Mouse (Mus musculus) cerebellum, postnatal 25 days (tissue): ENCODE results near the gene Plin2.
"Not testable (repeated sequence)": the region's sequence is repeated elsewhere in the genome, so short reads cannot be mapped to it uniquely, and the experiment has no call there.

Experiments
- DNase-seq, 2 experiments: peaks; one replicate each; pipeline ENCODE4 v3.0.0; 2021; ENCODE audit warnings: mixed read lengths in 2 of 2

Plin2 gene

DNA sequence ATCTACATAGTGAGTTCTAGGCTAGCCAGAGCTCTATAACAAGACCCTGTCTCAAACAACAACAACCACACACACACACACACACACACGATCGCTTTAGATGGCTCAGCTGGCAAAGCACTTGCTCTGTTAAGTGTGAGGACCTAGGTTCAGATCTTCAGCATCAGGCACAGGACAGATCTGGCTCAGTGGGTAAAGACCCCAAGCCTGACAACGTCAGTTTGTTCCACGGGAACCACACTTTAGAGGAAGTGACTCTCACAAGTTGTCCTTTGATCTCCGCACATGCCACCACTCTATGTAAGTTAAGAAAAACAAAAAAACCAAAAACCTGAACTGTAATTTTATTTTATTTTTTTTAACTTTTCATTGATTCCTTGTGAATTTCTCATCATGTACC is 13.4 kb upstream of the Plin2 start:
- DNase-seq: no peak

GRCm38 (mm10) chr4:86681846-86682245 is 12.0 kb upstream of the Plin2 start:
- DNase-seq: peak; percentile 61 to 73

DNA sequence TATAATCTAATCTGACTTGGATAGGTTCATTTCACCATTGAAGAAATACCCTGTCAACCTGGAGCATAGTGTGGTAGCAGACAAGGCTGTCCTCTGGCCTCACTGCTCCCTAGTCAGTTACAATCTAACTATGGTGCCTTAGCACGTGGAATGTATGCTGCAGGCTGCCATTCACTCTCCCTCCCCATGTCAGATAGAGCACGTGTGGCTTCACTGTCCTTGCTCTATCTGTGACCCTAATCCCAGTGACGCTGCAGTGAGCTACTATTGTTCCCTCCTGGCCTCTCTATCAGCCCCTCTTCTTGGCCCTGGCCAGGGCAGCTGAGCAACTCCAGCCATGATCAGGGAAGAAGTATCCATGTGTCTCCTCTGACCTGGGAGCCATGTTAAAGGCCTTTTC is 11.6 kb upstream of the Plin2 start:
- no peak for DNase-seq

GRCm38 (mm10) chr4:86679686-86680085 is 9.8 kb upstream of the Plin2 start:
- DNase-seq: no peak

GRCm38 (mm10) chr4:86676756-86677155 is 6.9 kb upstream of the Plin2 start:
- DNase-seq: no peak

GRCm38 (mm10) chr4:86674739-86675138 is 4.9 kb upstream of the Plin2 start:
- DNase-seq: peak; percentile 66 to 70

DNA sequence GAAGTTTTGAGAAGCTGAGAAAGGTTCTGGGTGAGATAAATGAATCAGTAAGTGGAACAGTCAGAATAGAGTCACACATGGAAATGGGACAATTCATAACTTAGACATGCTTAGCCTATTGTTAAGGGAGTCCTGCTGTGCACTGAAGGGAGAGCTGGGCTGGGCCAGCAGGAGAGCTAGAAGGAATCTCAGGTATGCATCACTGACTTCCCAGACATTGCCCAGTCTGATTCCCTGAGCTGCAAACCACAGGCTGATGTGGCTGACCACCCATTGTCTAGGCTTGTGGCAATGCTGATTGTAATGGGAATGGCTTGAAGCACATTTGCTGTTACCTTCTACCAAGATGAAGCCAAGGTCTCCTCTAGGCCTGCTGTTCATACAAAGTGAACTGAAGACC is 4.3 kb upstream of the Plin2 start:
- not testable (repeated sequence) for DNase-seq

DNA sequence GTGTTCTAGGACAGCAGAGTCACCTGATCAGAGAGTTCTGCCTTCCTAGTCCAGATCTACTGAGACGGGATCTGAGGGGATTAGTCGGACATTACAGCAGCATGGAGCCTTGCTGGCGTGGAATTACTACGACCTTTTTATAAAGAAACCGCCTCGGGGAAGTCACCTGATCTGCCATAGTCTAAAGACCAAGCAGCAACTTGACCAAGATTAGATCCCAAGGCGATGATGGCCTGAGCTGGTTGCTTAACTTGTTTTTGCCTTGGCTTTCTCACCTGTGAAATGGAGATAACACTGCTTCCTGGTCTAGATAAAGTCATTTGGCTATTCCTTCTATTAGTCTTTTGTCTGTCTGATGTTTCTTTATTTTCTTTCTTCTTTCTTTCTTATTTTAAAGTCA is 2.6 kb upstream of the Plin2 start:
- no peak for DNase-seq

DNA sequence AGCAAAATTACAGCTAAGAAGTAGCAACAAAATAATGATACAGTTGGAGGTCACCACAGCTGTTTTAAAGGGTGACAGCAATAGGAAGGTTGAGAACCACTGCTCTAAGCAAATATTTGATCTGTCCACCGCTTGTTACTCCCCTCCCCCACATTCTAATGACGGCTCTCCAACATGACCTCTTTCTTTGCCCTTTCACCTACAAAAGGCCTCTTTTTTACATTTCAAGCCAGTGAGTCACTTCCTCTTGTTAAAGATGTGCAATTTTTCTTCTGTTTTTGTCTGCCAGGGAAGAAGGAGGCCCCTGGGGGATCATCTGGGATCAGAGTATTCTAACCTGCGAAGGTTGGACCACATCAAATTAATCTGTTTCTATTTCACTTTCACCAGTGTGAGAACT is 1.9 kb upstream of the Plin2 start:
- no peak for DNase-seq

DNA sequence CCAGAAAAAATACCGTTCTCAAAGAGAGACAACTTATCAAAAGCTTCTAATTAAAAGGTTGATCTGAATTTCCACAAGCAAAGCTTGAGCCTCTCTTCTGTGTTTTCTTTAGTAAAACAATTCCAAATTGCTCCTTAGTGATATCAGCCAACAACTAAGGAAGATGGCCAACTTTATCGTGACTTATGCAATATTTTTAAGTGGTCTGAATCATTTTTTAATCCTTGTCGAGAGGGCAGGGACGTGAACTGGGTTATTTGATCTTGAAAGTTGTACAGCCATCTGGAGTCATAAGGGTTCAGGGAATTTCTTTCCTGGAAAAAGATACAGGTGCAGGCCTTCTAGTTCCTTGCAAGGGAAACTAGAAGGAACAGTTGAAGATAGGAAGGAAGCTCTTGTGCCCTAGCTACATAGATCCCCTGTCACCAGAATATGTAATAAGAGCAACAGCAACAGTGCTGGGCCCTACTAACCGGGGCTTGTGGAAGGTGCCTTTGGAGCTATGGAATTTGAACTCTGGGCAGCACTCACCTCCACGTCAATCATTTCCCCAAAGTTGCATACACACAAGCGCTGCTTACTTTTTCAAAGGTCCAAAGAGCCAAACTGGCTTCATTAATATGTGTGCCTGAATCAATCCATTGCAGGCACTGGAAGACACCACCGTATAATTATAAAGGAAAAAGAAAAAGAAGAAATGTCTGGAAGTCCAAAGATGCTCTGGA is 884 bp upstream of the Plin2 start:
- DNase-seq: no peak

DNA sequence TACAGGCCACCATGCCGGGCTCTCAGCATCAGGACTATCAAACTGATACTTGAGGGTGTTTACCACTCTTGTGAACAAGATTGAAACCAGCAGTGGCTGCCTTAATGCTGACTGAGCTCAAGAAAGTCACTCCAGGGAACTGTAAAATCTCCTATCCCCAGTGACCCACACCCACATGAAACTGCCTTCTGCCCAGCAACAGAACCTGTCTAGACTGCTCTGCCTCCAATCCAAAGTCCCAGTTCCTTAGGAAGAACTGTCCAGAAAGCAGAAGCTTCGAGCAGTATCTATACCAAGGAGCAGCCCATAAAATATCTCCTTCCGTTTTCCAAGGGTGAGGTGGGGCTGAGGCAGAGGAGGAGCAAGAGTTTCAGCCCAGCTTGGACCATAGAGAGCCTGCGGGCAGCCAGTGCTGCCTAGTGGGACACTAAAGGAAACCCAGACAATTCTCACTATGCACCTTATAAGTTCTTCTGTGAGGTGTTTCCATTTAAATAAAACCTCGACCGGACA is 563 bp downstream of the Plin2 start:
- DNase-seq: peak in 1 of 2 experiments; percentile 38

DNA sequence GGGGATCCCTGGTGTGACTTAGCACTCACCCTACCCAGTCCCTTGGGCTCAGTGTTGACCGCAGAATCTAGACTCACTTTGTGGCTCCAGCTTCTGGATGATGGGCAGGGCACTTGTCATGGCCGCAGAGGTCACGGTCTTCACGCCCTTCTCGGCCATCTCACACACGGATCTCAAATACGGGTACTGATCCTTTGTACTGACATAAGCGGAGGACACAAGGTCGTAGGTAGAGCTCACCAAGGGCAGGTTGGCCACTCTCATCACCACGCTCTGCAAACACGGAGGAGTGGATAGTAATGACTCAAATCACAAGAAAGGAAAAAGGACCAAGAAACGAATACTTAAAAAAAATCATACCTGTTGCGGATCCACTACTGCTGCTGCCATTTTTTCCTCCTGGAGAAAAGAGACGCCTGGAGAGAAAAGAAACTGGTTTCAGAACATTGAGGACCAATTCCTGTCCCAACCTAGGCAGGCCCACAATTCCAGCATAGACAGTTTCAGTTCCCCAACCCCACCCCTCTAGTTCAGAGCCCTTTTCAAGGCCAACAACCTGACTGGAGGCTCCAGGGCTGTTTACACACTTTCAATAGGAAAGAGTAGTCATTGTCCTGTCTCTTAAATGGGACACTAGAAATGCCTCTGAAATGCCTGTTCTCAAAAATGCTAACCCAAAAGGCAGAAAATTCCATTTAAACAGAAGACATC is 1.4 kb downstream of the Plin2 start:
- DNase-seq: no peak

GRCm38 (mm10) chr4:86665596-86665995 is 4.3 kb downstream of the Plin2 start:
- DNase-seq: peak in 1 of 2 experiments; percentile 30

DNA sequence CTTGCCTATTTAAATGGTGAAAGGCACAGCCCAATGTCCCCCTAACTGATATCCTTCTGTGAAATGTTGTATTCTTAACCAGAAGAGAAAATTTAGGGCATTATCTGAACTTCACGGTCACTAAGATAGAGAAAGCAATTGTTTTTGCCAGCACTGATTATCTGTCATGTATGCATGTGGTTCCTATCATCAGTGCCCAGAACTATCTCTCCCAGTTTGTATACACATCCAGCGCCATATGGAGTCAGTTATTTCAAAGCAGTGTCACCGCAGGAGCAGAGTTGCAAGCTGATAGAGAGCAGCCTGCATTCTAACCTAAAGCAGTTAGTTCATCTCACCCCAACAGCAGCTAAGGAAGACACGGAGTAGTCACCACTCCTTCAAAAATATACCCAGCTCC is 5.9 kb downstream of the Plin2 start:
- no peak for DNase-seq

DNA sequence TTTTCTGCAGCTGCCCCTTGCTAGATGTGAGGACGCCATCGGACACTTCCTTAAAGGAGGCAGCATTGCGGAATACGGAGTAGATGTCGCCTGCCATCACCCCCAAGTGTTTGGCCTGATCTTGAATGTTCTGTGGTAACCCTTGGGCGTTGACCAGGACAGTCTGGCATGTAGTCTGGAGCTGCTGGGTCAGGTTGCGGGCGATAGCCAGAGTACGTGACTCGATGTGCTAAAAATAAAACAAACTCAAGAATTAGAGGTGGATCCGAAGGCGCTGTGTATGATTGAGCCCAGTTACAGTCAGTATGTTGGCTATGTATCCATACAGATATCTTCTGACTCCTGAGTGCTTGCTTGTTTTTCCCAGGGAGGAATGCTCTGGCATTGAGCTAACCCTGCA is 12.7 kb downstream of the Plin2 start:
- no peak for DNase-seq

- DNase-seq: not testable (repeated sequence)
These were observed 13.4 kb downstream of the Plin2 start for GRCm38 (mm10) chr4:86656410-86656809.

DNA sequence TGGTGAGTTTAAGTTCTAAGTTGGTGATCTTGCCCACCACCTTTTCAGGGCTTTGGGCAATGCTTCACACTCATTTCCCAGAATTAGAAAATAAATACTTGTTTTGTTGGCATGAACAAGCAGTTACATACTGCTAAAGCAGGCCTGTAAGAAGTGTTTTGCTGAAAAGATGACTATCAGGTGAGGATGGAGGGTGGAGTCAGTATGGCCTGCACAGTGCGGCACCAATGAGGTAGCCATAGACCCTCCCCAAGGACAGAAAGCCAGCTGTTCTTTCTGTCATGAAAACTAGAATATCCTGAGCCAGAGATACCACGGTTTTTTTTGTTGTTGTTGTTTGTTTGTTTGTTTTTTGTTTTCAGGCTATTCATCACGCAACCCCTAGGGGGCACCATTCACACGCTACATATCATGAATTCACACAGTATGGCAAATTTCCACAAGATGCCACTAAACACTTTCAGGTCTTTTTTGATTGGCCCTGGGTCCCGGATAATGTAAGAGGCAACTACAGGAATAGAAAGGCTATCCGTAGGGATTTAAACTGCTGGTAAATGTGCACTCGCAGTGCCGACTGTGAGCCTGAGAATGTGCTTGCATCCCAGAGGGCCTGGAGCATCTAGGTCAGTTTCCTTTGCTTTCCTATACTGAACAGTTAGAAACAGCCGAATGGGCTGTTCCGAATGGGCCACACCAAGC is 18.0 kb downstream of the Plin2 start:
- peak; percentile 57 to 63 for DNase-seq

GRCm38 (mm10) chr4:86648394-86648793 is 21.5 kb downstream of the Plin2 start:
- not testable (repeated sequence) for DNase-seq

DNA sequence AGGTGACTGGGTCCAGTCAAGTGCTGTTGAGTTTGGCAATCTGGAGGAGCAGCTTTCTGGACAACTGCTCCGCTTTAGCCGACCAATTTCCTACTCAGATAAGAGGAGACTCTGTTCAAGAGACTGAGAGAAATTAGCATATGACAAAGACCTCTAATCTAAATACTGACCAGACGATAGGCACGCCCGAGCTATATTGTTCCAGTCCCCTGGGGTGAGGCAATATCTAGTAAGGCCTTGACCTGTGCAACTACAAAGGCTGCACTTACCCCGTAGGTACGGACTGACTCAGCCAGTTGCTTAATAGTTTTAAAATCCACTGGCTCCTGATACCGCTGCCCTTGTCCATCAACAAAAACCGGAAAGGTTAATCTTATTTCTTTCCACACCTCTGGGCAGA is 32.3 kb downstream of the Plin2 start:
- not testable (repeated sequence) for DNase-seq

DNA sequence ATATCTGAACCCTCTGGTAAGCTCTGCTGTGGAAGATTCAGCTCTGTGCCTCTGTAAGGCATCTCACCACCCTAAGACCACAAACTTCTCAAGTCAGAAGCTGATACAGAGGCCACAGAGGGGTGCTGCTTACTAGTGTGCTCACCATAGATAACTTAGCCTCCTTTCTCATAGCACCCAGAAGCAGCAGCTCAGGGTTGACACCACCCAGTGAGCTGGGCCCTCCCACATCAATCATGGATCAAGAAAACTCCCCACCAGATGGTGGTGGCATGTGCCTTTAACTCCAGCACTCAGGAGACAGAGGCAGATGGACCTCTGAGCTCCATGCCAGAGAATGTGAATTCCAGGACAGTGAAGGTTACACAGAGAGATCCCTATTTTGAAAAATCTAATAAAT is 35.0 kb downstream of the Plin2 start:
- DNase-seq: peak; percentile 45 to 57

DNA sequence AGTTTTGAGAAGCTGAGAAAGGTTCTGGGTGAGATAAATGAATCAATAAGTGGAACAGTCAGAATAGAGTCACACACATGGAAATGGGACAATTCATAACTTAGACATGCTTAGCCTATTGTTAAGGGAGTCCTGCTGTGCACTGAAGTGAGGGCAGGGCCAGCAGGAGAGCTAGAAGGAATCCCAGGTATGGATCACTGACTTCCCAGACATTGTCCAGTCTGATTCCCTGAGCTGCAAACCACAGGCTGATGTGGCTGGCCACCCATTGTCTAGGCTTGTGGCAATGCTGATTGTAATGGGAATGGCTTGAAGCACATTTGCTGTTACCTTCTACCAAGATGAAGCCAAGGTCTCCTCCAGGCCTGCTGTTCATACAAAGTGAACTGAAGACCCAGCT is 35.5 kb downstream of the Plin2 start:
- DNase-seq: not testable (repeated sequence)

- DNase-seq: not testable (repeated sequence)
These were observed 37.3 kb downstream of the Plin2 start for GRCm38 (mm10) chr4:86632556-86632955.

DNA sequence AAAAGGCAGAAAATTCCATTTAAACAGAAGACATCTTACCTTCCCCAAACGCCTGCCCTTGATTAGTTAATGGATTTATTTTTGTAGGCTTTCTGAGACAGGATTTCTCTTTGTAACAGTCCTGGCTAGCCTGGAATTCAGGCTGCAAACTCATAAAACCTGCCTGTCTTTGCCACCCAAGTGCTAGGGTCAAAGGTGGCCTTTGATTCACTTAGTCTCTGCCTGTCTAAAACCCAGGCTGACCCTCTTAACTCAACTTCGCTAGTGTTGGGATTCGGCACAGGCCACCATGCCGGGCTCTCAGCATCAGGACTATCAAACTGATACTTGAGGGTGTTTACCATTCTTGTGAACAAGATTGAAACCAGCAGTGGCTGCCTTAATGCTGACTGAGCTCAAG is 38.0 kb downstream of the Plin2 start:
- no peak for DNase-seq

DNA sequence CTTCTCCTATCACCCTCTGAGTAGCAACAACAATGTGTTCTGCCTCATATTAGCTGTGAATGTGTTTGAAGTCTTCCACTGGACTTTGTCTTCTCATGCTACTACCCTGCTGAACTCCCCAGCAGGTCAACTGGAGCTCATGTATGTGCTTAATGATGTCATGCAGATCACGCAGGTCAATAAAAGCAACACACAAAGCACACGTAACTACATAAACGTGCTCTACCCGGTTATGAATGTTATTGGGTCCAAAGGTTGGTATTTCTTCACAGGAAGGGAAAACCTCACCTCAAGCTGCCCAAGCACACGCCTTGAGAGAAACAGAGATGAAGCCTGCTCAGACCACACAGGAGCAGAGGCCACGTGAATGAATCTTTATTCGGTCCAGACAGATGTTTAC is 43.4 kb downstream of the Plin2 start:
- DNase-seq: not testable (repeated sequence)
